In genomic region chrX:168907586-168907985, GRCm38 (mm10) we compare ENCODE assay signal across 26 mouse cellular contexts.
DNase-seq lines count a peak whose midpoint lies in the region; ATAC-seq and TF ChIP-seq lines count a peak whose summit lies in the region.
"Had no signal": no experiment of that assay in that cellular context is flagged by ENCODE, and none has a peak within 500 bp of the region (broad histone marks: within the 10 kb centered on the region; RNA-seq: fewer than 3 reads in every experiment).

No protein-coding gene starts in this region.

- H3K4me3 ChIP-seq in gastrocnemius, adult 2 months = no peak overlapping the region
- no peak overlapping the region for H3K4me3 ChIP-seq in heart, embryonic 12.5 days
- H3K4me3 ChIP-seq in midbrain, postnatal 0 days (ENCODE audit: low read depth, low read length) = no peak overlapping the region
- H3K4me3 ChIP-seq: embryonic facial prominence, embryonic 12.5 days; erythroblast, embryonic 14.5 days; forebrain, embryonic 13.5 days; heart, embryonic 15.5 days; hindbrain, embryonic 12.5 days; left cerebral cortex, adult 2 months; lung, embryonic 15.5 days; midbrain, embryonic 10.5 days; stomach, embryonic 15.5 days had no signal

- H3K9me3 ChIP-seq in heart, embryonic 12.5 days (replicated peaks) = no peaks in the 10 kb centered on the region
- H3K9me3 ChIP-seq in midbrain, postnatal 0 days (ENCODE audit: low read length) = no peaks in the 10 kb centered on the region
- H3K9me3 ChIP-seq: embryonic facial prominence, embryonic 12.5 days; forebrain, embryonic 13.5 days; heart, embryonic 15.5 days; hindbrain, embryonic 12.5 days; lung, embryonic 15.5 days; midbrain, embryonic 10.5 days; stomach, embryonic 15.5 days had no signal

- H3K27me3 ChIP-seq in heart, embryonic 12.5 days (replicated peaks) = no peaks in the 10 kb centered on the region
- H3K27me3 ChIP-seq in midbrain, postnatal 0 days (ENCODE audit: insufficient read depth, low read length) = no peaks in the 10 kb centered on the region; the same call in 1 of the 2 replicates
- H3K27me3 ChIP-seq: CH12.LX; embryonic facial prominence, embryonic 12.5 days; forebrain, embryonic 13.5 days; heart, embryonic 15.5 days; lung, embryonic 15.5 days; stomach, embryonic 15.5 days had no signal

- ATAC-seq in heart, embryonic 12.5 days (ENCODE audit: insufficient number of reproducible peaks, low FRiP score) = no peak
- no peak for ATAC-seq in midbrain, postnatal 0 days (ENCODE audit: low FRiP score)
- ATAC-seq: forebrain, embryonic 13.5 days had no signal

- TF ChIP-seq CTCF in gastrocnemius, adult 2 months (IDR thresholded peaks at IDR 0.05) = no peak
- no peak for TF ChIP-seq CTCF in midbrain, postnatal 0 days (IDR thresholded peaks at IDR 0.05)

- peaks cover 3% of the 10 kb centered on the region; the same call in 1 of the 2 replicates for H3K4me1 ChIP-seq in heart, embryonic 12.5 days (replicated peaks)
- no peaks in the 10 kb centered on the region for H3K4me1 ChIP-seq in midbrain, postnatal 0 days (ENCODE audit: insufficient read depth, low read length)
- H3K4me1 ChIP-seq: embryonic facial prominence, embryonic 12.5 days; forebrain, embryonic 13.5 days; heart, embryonic 15.5 days; hindbrain, embryonic 12.5 days; lung, embryonic 15.5 days; midbrain, embryonic 10.5 days; stomach, embryonic 15.5 days had no signal

- DNase-seq in gastrocnemius, adult 2 months = peak; percentile 43
- no peak for DNase-seq in gastrocnemius, adult 8-10 months (ENCODE audit: low spot score in 2 of 2)
- DNase-seq in heart, postnatal 14 days = peak; percentile 1
- peak; percentile 5 for DNase-seq in gastrocnemius, postnatal 25 days
- DNase-seq in lung, postnatal 36 days = peak; percentile 30
- no peak for DNase-seq in MN1 (ENCODE audit: low spot score)
- no peak for DNase-seq in midbrain, postnatal 0 days (ENCODE audit: low spot score)
- DNase-seq: adrenal gland, adult 8-10 months; cerebellum, adult 8-10 months; kidney, adult 8-10 months; kidney, postnatal 25 days; left cerebral cortex, postnatal 4 days; right cerebral cortex, postnatal 25 days; thymus, adult 18-20 months had no signal

- intact Hi-C loops in gastrocnemius, adult 2 months (cut with DNase I) = loop anchor here (10.0 kb wide), 1 partner anchor 103 kb away; no protein-coding TSS in a partner anchor
- intact Hi-C loops in heart, postnatal 14 days (cut with DNase I) = no loop called here

- no peak overlapping the region for H3K9ac ChIP-seq in heart, embryonic 12.5 days
- H3K9ac ChIP-seq in midbrain, postnatal 0 days (replicated peaks; ENCODE audit: low read length, poor library complexity, severe bottlenecking) = no peak overlapping the region
- H3K9ac ChIP-seq: embryonic facial prominence, embryonic 12.5 days; forebrain, embryonic 13.5 days; heart, embryonic 15.5 days; hindbrain, embryonic 12.5 days; lung, embryonic 15.5 days; stomach, embryonic 15.5 days had no signal

- no peak overlapping the region for H3K27ac ChIP-seq in gastrocnemius, adult 2 months
- no peak overlapping the region for H3K27ac ChIP-seq in heart, embryonic 12.5 days (ENCODE audit: poor library complexity, severe bottlenecking)
- no peak overlapping the region for H3K27ac ChIP-seq in midbrain, postnatal 0 days (ENCODE audit: low read depth, low read length)
- H3K27ac ChIP-seq: embryonic facial prominence, embryonic 12.5 days; forebrain, embryonic 13.5 days; heart, embryonic 15.5 days; hindbrain, embryonic 12.5 days; left cerebral cortex, adult 2 months; lung, embryonic 15.5 days; midbrain, embryonic 10.5 days; stomach, embryonic 15.5 days had no signal

- no peak overlapping the region for H3K4me2 ChIP-seq in heart, embryonic 12.5 days
- no peak overlapping the region for H3K4me2 ChIP-seq in midbrain, postnatal 0 days (ENCODE audit: low read depth, low read length, poor library complexity, severe bottlenecking)
- H3K4me2 ChIP-seq: embryonic facial prominence, embryonic 12.5 days; forebrain, embryonic 13.5 days; heart, embryonic 15.5 days; hindbrain, embryonic 12.5 days; liver, embryonic 11.5 days; lung, embryonic 15.5 days; stomach, embryonic 15.5 days had no signal

- WGBS in heart, embryonic 12.5 days = 40% methylated on average over 2 of the region's 2 CpGs
- WGBS in midbrain, postnatal 0 days = 43% methylated on average over 2 of the region's 2 CpGs

- H3K36me3 ChIP-seq in heart, embryonic 12.5 days = no peaks in the 10 kb centered on the region
- no peaks in the 10 kb centered on the region for H3K36me3 ChIP-seq in midbrain, postnatal 0 days (ENCODE audit: insufficient read depth, low read length)
- H3K36me3 ChIP-seq: embryonic facial prominence, embryonic 12.5 days; heart, embryonic 15.5 days; hindbrain, embryonic 12.5 days; lung, embryonic 15.5 days; midbrain, embryonic 10.5 days; stomach, embryonic 15.5 days had no signal

Comparison
In these comparisons a context has a peak if more than half of its experiments do, and no peak if none do; other contexts are left out.
1. DNase-seq: peak in gastrocnemius, adult 2 months (single experiment), heart, postnatal 14 days (2 of 2), gastrocnemius, postnatal 25 days (single experiment) and lung, postnatal 36 days (single experiment); none in gastrocnemius, adult 8-10 months (0 of 2), MN1 (single experiment) and midbrain, postnatal 0 days (single experiment).